Mouse (Mus musculus): ENCODE data around the gene Ins2. TPM values are rescaled to one million over a fixed set of nuclear protein-coding genes. Genes with fewer than 3 reads are reported as not detected.

Ins2 gene
- polyA plus RNA-seq, 1 experiment from 2014 or later, result not detected

- DNase-seq (ENCODE audit: low spot score) (peak; percentile 55), ATAC-seq (no peak)
- Histone ChIP-seq H3K36me3 (ENCODE audit: insufficient read depth, low read length) (no peaks in the 10 kb centered on the region), H3K27me3 (replicated peaks; ENCODE audit: insufficient read depth, low read length) (no peaks in the 10 kb centered on the region), H3K4me2 (replicated peaks; ENCODE audit: low read depth, low read length) (no peak overlapping the region), H3K27ac (ENCODE audit: low read length) (no peak overlapping the region), H3K9ac (replicated peaks; ENCODE audit: low read depth) (no peak overlapping the region), H3K4me1 (ENCODE audit: insufficient read depth, low read depth, low read length) (no peaks in the 10 kb centered on the region), H3K9me3 (ENCODE audit: low read length) (no peaks in the 10 kb centered on the region), H3K4me3 (ENCODE audit: low read depth, low read length) (no peak overlapping the region)
- TF ChIP-seq CTCF (IDR thresholded peaks at IDR 0.05) (peak; percentile 66), EP300 (IDR thresholded peaks at IDR 0.05) (no peak)
- 2% methylated on average over 2 of the region's 2 CpGs for WGBS
Measured at GRCm38 (mm10) chr7:142720725-142721124, 22.5 kb downstream of the Ins2 start.

GRCm38 (mm10) chr7:142714783-142715498, 28.2 kb downstream of the Ins2 start:
- Histone ChIP-seq H3K9me3 (ENCODE audit: low read length) (no peaks in the 10 kb centered on the region), H3K9ac (replicated peaks; ENCODE audit: low read depth) (no peak overlapping the region), H3K36me3 (ENCODE audit: insufficient read depth, low read length) (no peaks in the 10 kb centered on the region), H3K27me3 (replicated peaks; ENCODE audit: insufficient read depth, low read length) (no peaks in the 10 kb centered on the region), H3K4me2 (replicated peaks; ENCODE audit: low read depth, low read length) (no peak overlapping the region), H3K4me1 (ENCODE audit: insufficient read depth, low read depth, low read length) (no peaks in the 10 kb centered on the region), H3K27ac (ENCODE audit: low read length) (no peak overlapping the region), H3K4me3 (ENCODE audit: low read depth, low read length) (no peak overlapping the region)
- DNase-seq (ENCODE audit: low spot score) (peak; percentile 44), ATAC-seq (no peak)
- TF ChIP-seq CTCF (IDR thresholded peaks at IDR 0.05), result peak; percentile 82
- TF ChIP-seq EP300 (IDR thresholded peaks at IDR 0.05), result no peak
- WGBS, result 11% methylated on average over 8 of the region's 8 CpGs

- no peaks in the 10 kb centered on the region for H3K36me3 ChIP-seq (ENCODE audit: insufficient read depth, low read length)
- no peak overlapping the region for H3K27ac ChIP-seq (ENCODE audit: low read length)
- TF ChIP-seq EP300 (IDR thresholded peaks at IDR 0.05) (peak; percentile 21; the same call in 1 of the 2 replicates), CTCF (IDR thresholded peaks at IDR 0.05) (no peak)
- no peak overlapping the region for H3K4me3 ChIP-seq (ENCODE audit: low read depth, low read length)
- DNase-seq (ENCODE audit: low spot score) (peak; percentile 58), ATAC-seq (peak; percentile 77)
- H3K4me1 ChIP-seq (ENCODE audit: insufficient read depth, low read depth, low read length), result no peaks in the 10 kb centered on the region
- no peaks in the 10 kb centered on the region for H3K9me3 ChIP-seq (ENCODE audit: low read length)
- no peaks in the 10 kb centered on the region for H3K27me3 ChIP-seq (replicated peaks; ENCODE audit: insufficient read depth, low read length)
- H3K9ac ChIP-seq (replicated peaks; ENCODE audit: low read depth), result no peak overlapping the region
- 48% methylated on average over 2 of the region's 2 CpGs for WGBS
- no peak overlapping the region for H3K4me2 ChIP-seq (replicated peaks; ENCODE audit: low read depth, low read length)
Measured at GRCm38 (mm10) chr7:142706873-142707272, 36.3 kb downstream of the Ins2 start.

- no peaks in the 10 kb centered on the region for H3K36me3 ChIP-seq (ENCODE audit: insufficient read depth, low read length)
- TF ChIP-seq EP300 (IDR thresholded peaks at IDR 0.05) (no peak), CTCF (IDR thresholded peaks at IDR 0.05) (no peak)
- ATAC-seq (no peak), DNase-seq (ENCODE audit: low spot score) (no peak)
- H3K27ac ChIP-seq (ENCODE audit: low read length), result no peak overlapping the region
- WGBS, result 57% methylated on average over 5 of the region's 5 CpGs
- no peaks in the 10 kb centered on the region for H3K4me1 ChIP-seq (ENCODE audit: insufficient read depth, low read depth, low read length)
- no peak overlapping the region for H3K4me2 ChIP-seq (replicated peaks; ENCODE audit: low read depth, low read length)
- no peaks in the 10 kb centered on the region for H3K9me3 ChIP-seq (ENCODE audit: low read length)
- no peak overlapping the region for H3K4me3 ChIP-seq (ENCODE audit: low read depth, low read length)
- no peaks in the 10 kb centered on the region for H3K27me3 ChIP-seq (replicated peaks; ENCODE audit: insufficient read depth, low read length)
- no peak overlapping the region for H3K9ac ChIP-seq (replicated peaks; ENCODE audit: low read depth)
Measured at GRCm38 (mm10) chr7:142699334-142699860, 43.8 kb downstream of the Ins2 start.

- no peaks in the 10 kb centered on the region for H3K4me1 ChIP-seq (ENCODE audit: insufficient read depth, low read depth, low read length)
- TF ChIP-seq EP300 (IDR thresholded peaks at IDR 0.05) (no peak), CTCF (IDR thresholded peaks at IDR 0.05) (no peak)
- no peak overlapping the region for H3K9ac ChIP-seq (replicated peaks; ENCODE audit: low read depth)
- no peaks in the 10 kb centered on the region for H3K9me3 ChIP-seq (ENCODE audit: low read length)
- no peak overlapping the region for H3K4me2 ChIP-seq (replicated peaks; ENCODE audit: low read depth, low read length)
- ATAC-seq (no peak), DNase-seq (ENCODE audit: low spot score) (no peak)
- no peak overlapping the region for H3K4me3 ChIP-seq (ENCODE audit: low read depth, low read length)
- 88% methylated on average over 3 of the region's 3 CpGs for WGBS
- no peak overlapping the region for H3K27ac ChIP-seq (ENCODE audit: low read length)
- H3K36me3 ChIP-seq (ENCODE audit: insufficient read depth, low read length), result no peaks in the 10 kb centered on the region
- H3K27me3 ChIP-seq (replicated peaks; ENCODE audit: insufficient read depth, low read length), result no peaks in the 10 kb centered on the region
Measured at GRCm38 (mm10) chr7:142678611-142679010, 64.6 kb downstream of the Ins2 start.

GRCm38 (mm10) chr7:142675644-142676043, 67.5 kb downstream of the Ins2 start:
- no peaks in the 10 kb centered on the region for H3K4me1 ChIP-seq (ENCODE audit: insufficient read depth, low read depth, low read length)
- no peak overlapping the region for H3K4me3 ChIP-seq (ENCODE audit: low read depth, low read length)
- no peaks in the 10 kb centered on the region for H3K9me3 ChIP-seq (ENCODE audit: low read length)
- WGBS, result 5% methylated on average over 3 of the region's 3 CpGs
- no peak overlapping the region for H3K27ac ChIP-seq (ENCODE audit: low read length)
- no peak overlapping the region for H3K9ac ChIP-seq (replicated peaks; ENCODE audit: low read depth)
- H3K4me2 ChIP-seq (replicated peaks; ENCODE audit: low read depth, low read length), result no peak overlapping the region
- DNase-seq (ENCODE audit: low spot score) (peak; percentile 85), ATAC-seq (peak; percentile 49; the same call in 1 of the 2 replicates)
- H3K27me3 ChIP-seq (replicated peaks; ENCODE audit: insufficient read depth, low read length), result no peaks in the 10 kb centered on the region
- TF ChIP-seq EP300 (IDR thresholded peaks at IDR 0.05) (no peak), CTCF (IDR thresholded peaks at IDR 0.05) (peak; percentile 77)
- no peaks in the 10 kb centered on the region for H3K36me3 ChIP-seq (ENCODE audit: insufficient read depth, low read length)

All from lung, postnatal 0 days (tissue).